In the genomic region with DNA sequence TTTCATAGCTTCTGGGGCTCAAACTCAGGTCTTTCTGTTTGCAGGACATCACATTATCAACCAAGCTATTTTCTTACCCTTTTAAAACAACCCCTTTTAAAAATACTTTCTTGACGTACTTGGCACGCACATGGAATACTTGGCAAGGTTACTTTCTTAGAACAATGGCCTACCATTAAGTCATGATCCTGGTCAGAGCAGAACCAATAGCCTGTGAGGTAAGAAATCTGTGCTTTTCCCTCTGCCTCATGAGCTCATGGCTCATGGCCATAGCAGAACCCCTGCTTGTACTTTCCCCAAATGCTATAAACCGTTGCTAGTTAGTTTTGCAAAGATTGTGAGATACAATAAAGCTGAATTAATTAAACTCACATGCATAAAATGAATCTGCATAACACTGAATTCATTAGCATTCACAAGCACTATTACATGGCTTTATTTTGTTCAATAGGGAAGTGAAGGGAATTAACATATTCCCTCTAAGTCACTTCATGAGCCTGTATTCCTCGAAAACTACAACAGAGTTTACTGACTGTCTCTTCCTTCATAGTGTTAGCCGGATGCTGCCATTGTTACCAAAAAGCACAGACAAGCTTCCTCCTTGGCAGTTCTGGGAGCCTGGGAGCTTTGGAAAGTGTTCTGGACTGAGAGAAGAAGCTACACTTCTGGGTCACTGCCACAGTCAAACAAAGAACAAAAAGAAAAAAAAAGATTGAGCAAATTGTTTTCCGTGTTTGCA, we compare ENCODE assay signal across 9 mouse cellular contexts. TPM values are rescaled to one million over a fixed set of nuclear protein-coding genes. Genes with fewer than 3 reads are reported as not detected.
DNase-seq lines count a peak whose midpoint lies in the region; ATAC-seq and TF ChIP-seq lines count a peak whose summit lies in the region.
"Had no signal": no experiment of that assay in that cellular context is flagged by ENCODE, and none has a peak within 500 bp of the region (broad histone marks: within the 10 kb centered on the region; RNA-seq: fewer than 3 reads in every experiment).

No protein-coding gene starts in this region.

- H3K4me3 ChIP-seq in heart, embryonic 11.5 days (ENCODE audit: low read depth, low read length), result no peak overlapping the region
- H3K4me3 ChIP-seq in kidney, postnatal 0 days (replicated peaks; ENCODE audit: low read depth, low read length), result no peak overlapping the region
- H3K4me3 ChIP-seq: left cerebral cortex, adult 2 months had no signal

- no peak for TF ChIP-seq CTCF in kidney, postnatal 0 days (IDR thresholded peaks at IDR 0.05; ENCODE audit: low read depth)

- H3K27me3 ChIP-seq in heart, embryonic 11.5 days (ENCODE audit: control insufficient read depth, insufficient read depth, low read length), result no peaks in the 10 kb centered on the region
- no peaks in the 10 kb centered on the region for H3K27me3 ChIP-seq in kidney, postnatal 0 days (ENCODE audit: insufficient read depth, low read length)

- H3K4me2 ChIP-seq in heart, embryonic 11.5 days, result no peak overlapping the region
- no peak overlapping the region for H3K4me2 ChIP-seq in kidney, postnatal 0 days (ENCODE audit: low read length)

- no peaks in the 10 kb centered on the region for H3K9me3 ChIP-seq in heart, embryonic 11.5 days (replicated peaks; ENCODE audit: control insufficient read depth, low read length)
- H3K9me3 ChIP-seq in kidney, postnatal 0 days (replicated peaks; ENCODE audit: low read length), result no peaks in the 10 kb centered on the region

- peak overlapping the region; percentile 76 for H3K27ac ChIP-seq in heart, embryonic 11.5 days (ENCODE audit: low read depth, low read length)
- 0 out of 2 replicates have a peak overlapping the region, but pooled peaks have one; percentile 31 for H3K27ac ChIP-seq in kidney, postnatal 0 days

- peaks cover 9% of the 10 kb centered on the region; the same call in 1 of the 2 replicates for H3K4me1 ChIP-seq in heart, embryonic 11.5 days (ENCODE audit: control insufficient read depth, insufficient read depth, low read length)
- no peaks in the 10 kb centered on the region for H3K4me1 ChIP-seq in kidney, postnatal 0 days (replicated peaks; ENCODE audit: insufficient read depth, low read length)

- WGBS in heart, embryonic 11.5 days (ENCODE audit: insufficient replicate concordance), result 38% methylated on average over 6 of the region's 6 CpGs
- WGBS in kidney, postnatal 0 days, result 41% methylated on average over 6 of the region's 6 CpGs

- DNase-seq in Muller cell, postnatal 12 days (ENCODE audit: inconsistent ontology term), result peak; percentile 9
- DNase-seq in NIH3T3 (ENCODE audit: low read depth), result peak; percentile 5
- peak; percentile 57 for DNase-seq in kidney, postnatal 0 days (ENCODE audit: low spot score)
- no peak for DNase-seq in embryo, embryonic 10 days (ENCODE audit: low spot score)
- no peak for DNase-seq in adrenal gland, postnatal 4 days (ENCODE audit: low spot score in 2 of 2)
- no peak for DNase-seq in testis, postnatal 10 days (ENCODE audit: low spot score)
- DNase-seq: cerebellum, adult 18-20 months had no signal

- H3K36me3 ChIP-seq in heart, embryonic 11.5 days (ENCODE audit: control insufficient read depth, insufficient read depth, low read length), result no peaks in the 10 kb centered on the region
- H3K36me3 ChIP-seq in kidney, postnatal 0 days (ENCODE audit: insufficient read depth, low read length), result no peaks in the 10 kb centered on the region

- no peak overlapping the region for H3K9ac ChIP-seq in heart, embryonic 11.5 days (ENCODE audit: low read depth, low read length)
- no peak overlapping the region for H3K9ac ChIP-seq in kidney, postnatal 0 days (ENCODE audit: low read depth, low read length)

- ATAC-seq in heart, embryonic 11.5 days (replicated peaks; ENCODE audit: insufficient number of reproducible peaks, low FRiP score, low TSS enrichment), result no peak
- no peak for ATAC-seq in kidney, postnatal 0 days (replicated peaks; ENCODE audit: low FRiP score, low read depth)

RNA-seq across cellular contexts. Expression of a gene that starts 20.1 kb away (rescaled TPM):
- polyA plus RNA-seq in heart, embryonic 11.5 days (2014; fragmentation: Nextera tagmentation; extraction: Ambion mirVana), result 18.5 and 24.8 TPM in 2 replicates
- 51.5 and 58.4 TPM in 2 replicates for polyA plus RNA-seq in kidney, postnatal 0 days (2015; fragmentation: Nextera tagmentation; extraction: Ambion mirVana)
- total RNA-seq in adrenal gland, postnatal 4 days (2021), result 10 to 100 TPM; 59.1 to 60.8 TPM

Comparison
In these comparisons a context has a peak if more than half of its experiments do, and no peak if none do; other contexts are left out.
1. DNase-seq: peak in Muller cell, postnatal 12 days (single experiment), NIH3T3 (single experiment) and kidney, postnatal 0 days (single experiment); none in embryo, embryonic 10 days (single experiment), adrenal gland, postnatal 4 days (0 of 2) and testis, postnatal 10 days (single experiment).